Mouse (Mus musculus): ENCODE measurements around the gene Mup6. TPM values are rescaled to one million over a fixed set of nuclear protein-coding genes. Genes with fewer than 3 reads are reported as not detected.
"Not testable (repeated sequence)": the region's sequence is repeated elsewhere in the genome, so short reads cannot be mapped to it uniquely, and the experiment has no call there.

Mup6 gene
- not detected for total RNA-seq (2021)

- intact Hi-C loops (cut with DNase I): no loop called here
- no peak for DNase-seq
Observed at GRCm38 (mm10) chr4:59963405-59964344, at the start of gene Mup6. Mup6 (plus strand) TSS chr4:59964294.

DNA sequence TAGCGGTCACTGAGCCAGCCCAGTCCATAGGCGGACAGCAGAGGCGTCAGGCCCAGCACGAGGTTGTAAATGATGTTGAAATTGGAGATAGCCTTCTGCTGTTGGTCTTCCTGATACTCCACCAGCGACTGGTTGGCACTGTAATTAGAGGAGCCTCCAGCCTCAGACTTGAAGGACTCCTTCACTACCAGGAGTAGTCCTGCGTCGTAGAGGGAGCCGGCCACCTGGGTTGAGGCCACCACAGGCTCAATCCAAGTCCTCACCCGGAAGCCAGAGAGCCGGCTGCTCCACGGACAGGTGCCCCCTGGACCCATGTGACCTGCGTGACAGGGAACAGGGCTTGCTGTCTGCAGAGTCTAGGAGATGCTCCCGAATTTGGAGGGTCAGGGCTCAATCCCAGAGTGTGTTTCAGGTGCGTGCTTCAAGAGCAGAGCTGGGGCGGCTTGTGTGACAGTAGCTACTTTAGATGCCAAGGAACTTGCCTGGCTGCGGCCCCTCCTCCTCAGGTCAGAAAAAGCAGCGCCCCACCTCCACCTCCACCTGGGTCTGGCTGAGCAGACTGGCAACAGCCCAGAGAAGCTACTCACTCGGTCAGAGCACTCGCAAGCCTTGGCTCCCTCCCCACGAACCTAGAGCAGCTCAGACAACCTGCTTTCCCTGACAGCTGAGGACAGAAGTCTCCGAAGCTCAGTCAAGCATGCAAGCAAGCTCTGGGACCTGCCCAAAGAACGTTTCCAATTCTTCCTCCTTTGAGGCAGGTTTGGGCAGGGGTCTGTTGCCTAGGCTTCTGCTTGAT lies 49.3 kb upstream of the Mup6 start, which contains the start of gene Slc46a2:
Gene Slc46a2 (minus strand): TSS at position 449 of the 796 bp plus-strand sequence.
- peak; percentile 33 for DNase-seq
- intact Hi-C loops (cut with DNase I): no loop called here

DNA sequence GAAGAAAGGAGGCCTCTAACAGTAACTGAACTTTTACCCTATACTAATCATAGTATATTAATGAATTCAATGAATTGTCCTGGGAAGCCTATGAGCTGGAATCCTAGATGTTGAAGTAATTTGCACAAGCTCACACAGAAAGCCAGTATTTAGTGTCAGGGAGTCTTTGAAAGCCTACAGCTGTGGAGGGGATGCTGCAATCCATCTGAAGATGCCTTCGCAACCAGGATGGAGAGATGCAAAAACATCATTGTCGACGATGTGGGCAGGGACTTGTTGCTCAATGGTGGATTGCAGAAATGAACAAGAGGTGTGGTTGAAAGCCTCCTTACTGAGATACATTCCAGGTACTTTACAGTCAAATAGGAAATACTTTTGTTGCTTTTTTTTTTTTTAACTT lies 46.1 kb upstream of the Mup6 start:
- no peak for DNase-seq
- intact Hi-C loops (cut with DNase I): no loop called here

DNA sequence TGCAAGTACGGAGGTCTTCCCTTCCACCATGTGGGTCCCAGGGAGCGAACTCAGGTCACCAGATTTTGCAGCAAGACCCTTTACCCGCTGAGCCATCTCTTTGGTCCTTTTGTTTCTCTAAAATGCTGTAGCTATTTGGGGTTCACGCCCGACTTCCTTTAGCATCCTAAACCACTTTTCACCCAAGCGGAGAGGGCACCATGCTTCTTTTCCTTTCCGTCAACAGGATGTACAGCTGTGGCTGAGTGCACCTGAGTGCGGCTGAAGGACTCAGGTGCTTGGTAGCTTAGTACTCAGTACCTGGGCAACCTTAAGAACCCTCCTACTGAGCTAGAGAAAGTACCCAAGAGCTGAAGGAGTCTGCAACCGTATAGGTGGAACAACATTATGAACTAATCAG lies 39.0 kb upstream of the Mup6 start:
- intact Hi-C loops (cut with DNase I): no loop called here
- DNase-seq: no peak

- intact Hi-C loops (cut with DNase I): no loop called here
- DNase-seq: no peak
Observed at GRCm38 (mm10) chr4:59927666-59928065, 36.4 kb upstream of the Mup6 start.

DNA sequence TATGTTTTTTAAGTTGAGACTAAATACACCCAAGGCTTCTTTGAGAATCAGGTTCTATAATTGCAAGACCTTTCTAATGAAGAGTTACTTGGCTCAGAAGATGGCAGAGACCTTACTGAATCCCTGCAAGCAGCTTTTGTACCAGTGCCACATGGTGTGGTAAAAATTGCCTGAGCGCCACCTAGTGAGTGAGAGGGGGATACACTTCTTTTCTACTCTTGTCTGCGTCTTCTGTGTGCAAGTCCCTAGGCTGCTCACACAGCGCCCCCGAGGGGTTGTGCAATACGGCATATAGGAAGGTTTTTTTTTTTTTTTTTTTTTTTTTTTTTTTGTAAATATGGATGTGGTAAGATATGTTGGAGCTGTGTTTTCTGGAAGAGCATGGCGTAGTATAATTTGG lies 35.7 kb upstream of the Mup6 start:
- intact Hi-C loops (cut with DNase I): no loop called here
- DNase-seq: peak; percentile 72

- intact Hi-C loops (cut with DNase I): loop anchor here (5.0 kb wide), 1 partner anchor 145 kb away; no protein-coding TSS in a partner anchor
- no peak for DNase-seq
Observed at GRCm38 (mm10) chr4:59932505-59933281, 31.4 kb upstream of the Mup6 start.

- intact Hi-C loops (cut with DNase I): no loop called here
- no peak for DNase-seq
Observed at GRCm38 (mm10) chr4:59937543-59937942, 26.6 kb upstream of the Mup6 start.

DNA sequence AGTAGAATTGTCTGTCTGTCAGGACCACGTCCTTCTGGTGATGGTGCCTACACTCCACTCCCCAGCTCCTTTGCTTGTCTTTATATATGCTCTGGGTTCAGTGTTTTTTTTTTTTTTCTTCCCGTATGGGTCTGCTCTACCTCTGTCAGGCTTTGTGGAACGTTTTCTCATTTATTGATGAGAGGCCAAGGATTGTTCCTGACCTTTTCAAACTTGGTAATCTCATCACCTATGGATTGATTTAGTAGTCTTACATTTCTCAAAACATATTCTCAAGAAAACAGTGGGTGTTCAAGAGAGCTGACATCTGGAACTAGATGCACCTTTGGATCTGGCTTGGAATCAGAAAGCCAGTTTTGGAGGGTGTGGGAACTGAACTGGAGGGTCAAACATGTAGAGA lies 3.5 kb upstream of the Mup6 start, which contains the start of gene Mup4:
Gene Mup4 (minus strand): TSS at position 101 of the 400 bp plus-strand sequence.
- intact Hi-C loops (cut with DNase I): no loop called here
- no peak for DNase-seq

DNA sequence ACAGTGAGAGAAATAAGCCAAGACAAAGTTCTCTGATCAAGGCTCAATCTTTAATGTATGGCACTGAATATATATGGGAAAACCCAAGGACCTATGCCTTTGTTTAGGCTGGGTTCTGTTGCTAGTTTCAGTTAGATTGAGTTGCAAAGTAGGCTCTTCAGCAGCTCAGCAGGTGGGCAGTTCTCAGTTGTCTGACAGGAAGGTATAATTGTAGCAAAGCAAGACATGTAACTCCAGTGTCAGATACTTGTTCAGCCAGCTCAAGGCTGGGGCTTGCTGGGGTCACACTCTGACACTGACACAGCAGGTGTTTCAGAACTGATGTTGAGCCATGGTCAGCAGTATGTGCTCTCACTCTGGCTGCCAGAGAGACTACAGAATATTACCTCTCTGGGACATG lies 33.8 kb downstream of the Mup6 start:
- DNase-seq; intact Hi-C loops (cut with DNase I): not testable (repeated sequence)

DNA sequence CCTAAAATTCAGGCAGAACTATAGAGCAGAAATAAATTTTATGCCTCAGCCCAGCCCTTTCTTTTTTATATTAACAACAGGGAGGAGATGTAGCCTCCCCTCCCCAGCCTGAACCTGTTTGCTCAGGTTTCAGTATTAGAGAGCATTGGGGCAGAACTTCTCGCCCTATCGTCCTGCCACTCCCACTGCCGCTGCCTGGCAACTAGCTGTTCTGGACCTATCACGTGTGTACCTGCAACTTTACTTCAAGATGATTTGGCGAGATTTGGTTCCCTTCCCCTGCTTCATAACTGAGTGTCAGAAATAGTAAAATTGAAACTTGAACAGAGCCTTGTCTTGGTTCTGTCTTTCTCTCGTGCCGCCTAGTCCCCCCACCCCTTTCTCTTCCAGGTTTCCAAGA lies 56.0 kb downstream of the Mup6 start:
- DNase-seq; intact Hi-C loops (cut with DNase I): not testable (repeated sequence)

- DNase-seq; intact Hi-C loops (cut with DNase I): not testable (repeated sequence)
Observed at GRCm38 (mm10) chr4:60029334-60030111, 65.4 kb downstream of the Mup6 start.

Other genes with a start within 250 kb of the Mup6 start
- gene Inip, start 162.7 kb upstream of the Mup6 start, total RNA-seq (2021): 10 to 100 TPM; 22.3 to 22.4 TPM
- gene Snx30, start 158.5 kb upstream of the Mup6 start, total RNA-seq (2021): 10 to 100 TPM; 32.0 to 38.0 TPM
- gene Slc46a2, start 49.2 kb upstream of the Mup6 start, total RNA-seq (2021): not detected
- not detected for gene Mup4, start 3.6 kb upstream of the Mup6 start, total RNA-seq (2021)
- gene Mup7, start 106.2 kb downstream of the Mup6 start, total RNA-seq (2021): not detected
- not detected for gene Mup2, start 190.0 kb downstream of the Mup6 start, total RNA-seq (2021)

Data from left cerebral cortex, postnatal 4 days (tissue).